Mouse (Mus musculus): ENCODE results near the gene Hhat.

The Hhat gene

GRCm38 (mm10) chr1:192742394-192743251, 28.4 kb downstream of the Hhat start:
- no peak for DNase-seq (ENCODE audit: low spot score)

GRCm38 (mm10) chr1:192741896-192742295, 29.1 kb downstream of the Hhat start:
- no peak for DNase-seq (ENCODE audit: low spot score)

- no peak for DNase-seq (ENCODE audit: low spot score)
These were observed 34.5 kb downstream of the Hhat start for GRCm38 (mm10) chr1:192736524-192736923.

- DNase-seq (ENCODE audit: low spot score), result no peak
These were observed 35.0 kb downstream of the Hhat start for GRCm38 (mm10) chr1:192736002-192736426.

GRCm38 (mm10) chr1:192730517-192730916, 40.5 kb downstream of the Hhat start:
- no peak for DNase-seq (ENCODE audit: low spot score)

- no peak for DNase-seq (ENCODE audit: low spot score)
These were observed 43.9 kb downstream of the Hhat start for GRCm38 (mm10) chr1:192726996-192727624.

- DNase-seq (ENCODE audit: low spot score), result no peak
These were observed 48.9 kb downstream of the Hhat start for GRCm38 (mm10) chr1:192722147-192722546.

GRCm38 (mm10) chr1:192720156-192720555, 50.9 kb downstream of the Hhat start:
- no peak for DNase-seq (ENCODE audit: low spot score)

GRCm38 (mm10) chr1:192711779-192712348, 59.2 kb downstream of the Hhat start:
- DNase-seq (ENCODE audit: low spot score), result no peak

GRCm38 (mm10) chr1:192700339-192701073, 70.5 kb downstream of the Hhat start:
- DNase-seq (ENCODE audit: low spot score), result no peak

GRCm38 (mm10) chr1:192699101-192699500, 71.9 kb downstream of the Hhat start:
- no peak for DNase-seq (ENCODE audit: low spot score)

- DNase-seq (ENCODE audit: low spot score), result peak; percentile 75
These were observed 74.6 kb downstream of the Hhat start for GRCm38 (mm10) chr1:192696371-192696863.

GRCm38 (mm10) chr1:192693644-192694043, 77.4 kb downstream of the Hhat start:
- DNase-seq (ENCODE audit: low spot score), result no peak

- no peak for DNase-seq (ENCODE audit: low spot score)
These were observed 78.0 kb downstream of the Hhat start for GRCm38 (mm10) chr1:192692982-192693381.

GRCm38 (mm10) chr1:192682219-192682951, 88.6 kb downstream of the Hhat start:
- DNase-seq (ENCODE audit: low spot score), result no peak

- peak; percentile 56 for DNase-seq (ENCODE audit: low spot score)
These were observed 93.8 kb downstream of the Hhat start for GRCm38 (mm10) chr1:192677236-192677635.

GRCm38 (mm10) chr1:192663608-192664007, 107.4 kb downstream of the Hhat start:
- no peak for DNase-seq (ENCODE audit: low spot score)

- DNase-seq (ENCODE audit: low spot score), result no peak
These were observed 107.9 kb downstream of the Hhat start for GRCm38 (mm10) chr1:192663092-192663491.

GRCm38 (mm10) chr1:192661612-192662011, 109.4 kb downstream of the Hhat start:
- no peak for DNase-seq (ENCODE audit: low spot score)

- DNase-seq (ENCODE audit: low spot score), result no peak
These were observed 113.6 kb downstream of the Hhat start for GRCm38 (mm10) chr1:192657417-192657816.

GRCm38 (mm10) chr1:192651981-192652605, 118.9 kb downstream of the Hhat start:
- no peak for DNase-seq (ENCODE audit: low spot score)

Measured in ovary, adult 18-20 months (tissue).